Mouse (Mus musculus) forebrain, embryonic 13.5 days (tissue): ENCODE data around the gene Upk1a. TPM values are rescaled to one million over a fixed set of nuclear protein-coding genes. Genes with fewer than 3 reads are reported as not detected.

ENCODE experiments used
- ATAC-seq: fragments of 200-750 bp; cut with Nextera tagmentation; 2 replicates; pipeline ENCODE4 v1.8.0; 2017
- H3K27ac ChIP-seq: fragments of 300-500 bp; sonication (generic); 2 replicates; pipeline ENCODE4 v1.5.1; 2015; ENCODE audit warnings: inconsistent platforms, mild to moderate bottlenecking, moderate library complexity
- H3K27me3 ChIP-seq: fragments of 300-500 bp; sonication (generic); 2 replicates; pipeline ENCODE4 v1.6.1; 2015; ENCODE audit warnings: mild to moderate bottlenecking, inconsistent platforms
- H3K36me3 ChIP-seq: fragments of 300-500 bp; sonication (generic); 2 replicates; pipeline ENCODE4 v1.6.1; 2015; ENCODE audit warnings: mild to moderate bottlenecking, inconsistent platforms; ENCODE audit not compliant: poor library complexity, severe bottlenecking
- H3K4me1 ChIP-seq: fragments of 300-500 bp; sonication (generic); 2 replicates; pipeline ENCODE4 v1.6.1; 2015; ENCODE audit warnings: inconsistent platforms
- H3K4me2 ChIP-seq: fragments of 300-500 bp; sonication (generic); 2 replicates; pipeline ENCODE4 v1.6.1; 2015; ENCODE audit warnings: inconsistent platforms, mild to moderate bottlenecking, moderate library complexity
- H3K4me3 ChIP-seq: fragments of 300-500 bp; sonication (generic); 2 replicates; pipeline ENCODE4 v1.5.1; 2015; ENCODE audit warnings: mild to moderate bottlenecking, inconsistent platforms
- H3K9ac ChIP-seq: fragments of 300-500 bp; sonication (generic); 2 replicates; pipeline ENCODE4 v1.6.1; 2015; ENCODE audit warnings: mild to moderate bottlenecking, inconsistent platforms
- H3K9me3 ChIP-seq: fragments of 300-500 bp; sonication (generic); replicated peaks from 2 replicates; pipeline ENCODE4 v1.6.1; 2016; ENCODE audit warnings: inconsistent platforms
- WGBS: fragments of 180-500 bp; shearing (Covaris S2); methylation state at CpG from one replicate; pipeline ENCODE4 v1.1.7; 2015; 5-methylcytosine and 5-hydroxymethylcytosine counted together
- polyA plus RNA-seq: library from polyadenylated mRNA; unstranded; fragments of >200 nt; fragmentation: Nextera tagmentation; extraction: Ambion mirVana; gene quantifications from 2 replicates; pipeline ENCODE4 v1.2.1, GENCODE M21; 2015

Gene Upk1a
- polyA plus RNA-seq, 1 experiment from 2014 or later: 0.19 TPM

GRCm38 (mm10) chr7:30564970-30565571 lies 47.6 kb downstream of the Upk1a start, which contains the start of gene Igflr1:
Gene Igflr1 (plus strand): TSS chr7:30565427.
- Histone ChIP-seq H3K9ac (no peak within 1 kb of the TSS), H3K36me3 (peaks cover 54% of the 10 kb centered on the region), H3K4me1 (peaks cover 20% of the 10 kb centered on the region), H3K27me3 (no peaks in the 10 kb centered on the region), H3K4me2 (peak within 1 kb of the TSS; percentile 89), H3K4me3 (no peak within 1 kb of the TSS), H3K27ac (no peak within 1 kb of the TSS), H3K9me3 (no peaks in the 10 kb centered on the region)
- WGBS: 95% methylated on average over 12 of the region's 12 CpGs
- ATAC-seq: no peak

- 24% methylated on average over 6 of the region's 6 CpGs for WGBS
These were observed 48.8 kb downstream of the Upk1a start for GRCm38 (mm10) chr7:30563906-30564280.

GRCm38 (mm10) chr7:30563117-30563905 lies 49.3 kb downstream of the Upk1a start, which contains the start of the genes U2af1l4, Gm49396 and Psenen:
Gene U2af1l4 (plus strand): TSS chr7:30563301.
Gene Gm49396 (plus strand): TSS chr7:30563344.
Gene Psenen (minus strand): TSS chr7:30563627.
- WGBS: under 1% methylated on average over 44 of the region's 45 CpGs
- Histone ChIP-seq H3K27me3 (no peaks in the 10 kb centered on the region), H3K9me3 (no peaks in the 10 kb centered on the region), H3K27ac (peak within 1 kb of the TSS; percentile 85), H3K4me1 (peaks cover 32% of the 10 kb centered on the region), H3K4me3 (peak within 1 kb of the TSS; percentile 75), H3K4me2 (peak within 1 kb of the TSS; percentile 89), H3K9ac (peak within 1 kb of the TSS; percentile 85), H3K36me3 (peaks cover 36% of the 10 kb centered on the region)
- ATAC-seq: peak; percentile 87

More at GRCm38 (mm10) chr7:30563906-30564280, 48.8 kb downstream of the Upk1a start:
- peaks cover 26% of the 10 kb centered on the region for H3K4me1 ChIP-seq
- H3K4me3 ChIP-seq: peak overlapping the region; percentile 75
- H3K27me3 ChIP-seq: no peaks in the 10 kb centered on the region
- 0 out of 2 replicates have a peak overlapping the region, but pooled peaks have one; percentile 85 for H3K27ac ChIP-seq
- peak overlapping the region; percentile 89 for H3K4me2 ChIP-seq
- peak overlapping the region; percentile 85 for H3K9ac ChIP-seq
- no peaks in the 10 kb centered on the region for H3K9me3 ChIP-seq
- no peak for ATAC-seq
- peaks cover 42% of the 10 kb centered on the region for H3K36me3 ChIP-seq

GRCm38 (mm10) chr7:30562526-30563116 lies 50.0 kb downstream of the Upk1a start:
- ATAC-seq: peak; percentile 19; the same call in 1 of the 2 replicates
- Histone ChIP-seq H3K27me3 (no peaks in the 10 kb centered on the region), H3K36me3 (peaks cover 34% of the 10 kb centered on the region), H3K4me2 (peak overlapping the region; percentile 89), H3K9me3 (no peaks in the 10 kb centered on the region), H3K4me3 (peak overlapping the region; percentile 75), H3K4me1 (peaks cover 37% of the 10 kb centered on the region), H3K9ac (peak overlapping the region; percentile 85), H3K27ac (peak overlapping the region; percentile 63)
- WGBS: 2% methylated on average over 27 of the region's 27 CpGs

- Histone ChIP-seq H3K27me3 (no peaks in the 10 kb centered on the region), H3K36me3 (peaks cover 34% of the 10 kb centered on the region), H3K27ac (peak overlapping the region; percentile 31; the same call in 1 of the 2 replicates), H3K9me3 (no peaks in the 10 kb centered on the region), H3K4me1 (peaks cover 37% of the 10 kb centered on the region), H3K4me2 (peak overlapping the region; percentile 97), H3K4me3 (no peak overlapping the region), H3K9ac (no peak overlapping the region)
- ATAC-seq: no peak
- WGBS: 56% methylated on average over 2 of the region's 2 CpGs
These were observed 52.4 kb downstream of the Upk1a start for GRCm38 (mm10) chr7:30560296-30560695.

- Histone ChIP-seq H3K4me1 (peaks cover 36% of the 10 kb centered on the region), H3K4me2 (peak within 1 kb of the TSS; percentile 97), H3K9me3 (no peaks in the 10 kb centered on the region), H3K36me3 (peaks cover 34% of the 10 kb centered on the region), H3K4me3 (peak within 1 kb of the TSS; percentile 70), H3K27ac (peak within 1 kb of the TSS; percentile 31), H3K9ac (peak within 1 kb of the TSS; percentile 83), H3K27me3 (no peaks in the 10 kb centered on the region)
- peak; percentile 88 for ATAC-seq
- 1% methylated on average over 20 of the region's 20 CpGs for WGBS
These were observed 53.1 kb downstream of the Upk1a start, which contains the start of gene Lin37 for GRCm38 (mm10) chr7:30559443-30559954. Gene Lin37 (minus strand): TSS chr7:30559838.

- Histone ChIP-seq H3K27me3 (no peaks in the 10 kb centered on the region), H3K27ac (peak overlapping the region; percentile 16; the same call in 1 of the 2 replicates), H3K4me3 (peak overlapping the region; percentile 70), H3K36me3 (peaks cover 40% of the 10 kb centered on the region), H3K4me2 (peak overlapping the region; percentile 97), H3K9me3 (no peaks in the 10 kb centered on the region), H3K9ac (peak overlapping the region; percentile 83), H3K4me1 (peaks cover 29% of the 10 kb centered on the region)
- ATAC-seq: peak; percentile 0; the same call in 1 of the 2 replicates
- 18% methylated on average over 12 of the region's 12 CpGs for WGBS
These were observed 53.8 kb downstream of the Upk1a start for GRCm38 (mm10) chr7:30558656-30559442.

- H3K27ac ChIP-seq: no peak overlapping the region
- peak overlapping the region; percentile 70 for H3K4me3 ChIP-seq
- H3K9ac ChIP-seq: peak overlapping the region; percentile 83; the same call in 1 of the 2 replicates
- H3K36me3 ChIP-seq: peaks cover 42% of the 10 kb centered on the region
- no peaks in the 10 kb centered on the region for H3K27me3 ChIP-seq
- H3K4me1 ChIP-seq: peaks cover 34% of the 10 kb centered on the region
- ATAC-seq: no peak
- H3K4me2 ChIP-seq: peak overlapping the region; percentile 97
- no peaks in the 10 kb centered on the region for H3K9me3 ChIP-seq
- WGBS: 90% methylated on average over 13 of the region's 13 CpGs
These were observed 54.6 kb downstream of the Upk1a start for GRCm38 (mm10) chr7:30557901-30558514.

- Histone ChIP-seq H3K27ac (no peak overlapping the region), H3K4me1 (peaks cover 35% of the 10 kb centered on the region), H3K9me3 (no peaks in the 10 kb centered on the region), H3K36me3 (peaks cover 42% of the 10 kb centered on the region), H3K9ac (no peak overlapping the region), H3K4me2 (no peak overlapping the region), H3K4me3 (no peak overlapping the region), H3K27me3 (no peaks in the 10 kb centered on the region)
- no peak for ATAC-seq
- WGBS: 89% methylated on average over 18 of the region's 18 CpGs
These were observed 55.6 kb downstream of the Upk1a start for GRCm38 (mm10) chr7:30556894-30557536.

GRCm38 (mm10) chr7:30553810-30554584 lies 58.6 kb downstream of the Upk1a start:
- H3K4me1 ChIP-seq: peaks cover 32% of the 10 kb centered on the region
- ATAC-seq: no peak
- peak overlapping the region; percentile 73; the same call in 1 of the 2 replicates for H3K9ac ChIP-seq
- H3K4me2 ChIP-seq: peak overlapping the region; percentile 84
- 86% methylated on average over 22 of the region's 22 CpGs for WGBS
- H3K27ac ChIP-seq: no peak overlapping the region; the same call in 1 of the 2 replicates
- no peaks in the 10 kb centered on the region for H3K9me3 ChIP-seq
- peak overlapping the region; percentile 60 for H3K4me3 ChIP-seq
- no peaks in the 10 kb centered on the region for H3K27me3 ChIP-seq
- peaks cover 42% of the 10 kb centered on the region for H3K36me3 ChIP-seq
